Mouse (Mus musculus) limb, embryonic 14.5 days (tissue): ENCODE measurements around the gene Ift43. TPM values are rescaled to one million over a fixed set of nuclear protein-coding genes. Genes with fewer than 3 reads are reported as not detected.

Experiments used
- ATAC-seq: fragments of 200-750 bp; cut with Nextera tagmentation; 2 replicates; pipeline ENCODE4 v1.8.0; 2017; ENCODE audit warnings: low read depth, moderate number of reproducible peaks, moderate TSS enrichment; ENCODE audit not compliant: low FRiP score
- DNase-seq: peaks from one replicate; pipeline ENCODE4 v3.0.0-alpha.2; 2015; ENCODE audit warnings: low spot score
- H3K27ac ChIP-seq: fragments of 300-500 bp; sonication (generic); replicated peaks from 2 replicates; pipeline ENCODE4 v1.5.1; 2014; ENCODE audit warnings: low read depth, mild to moderate bottlenecking, low read length, moderate library complexity, mixed read lengths
- H3K27me3 ChIP-seq: fragments of 300-500 bp; sonication (generic); 2 replicates; pipeline ENCODE4 v1.6.1; 2014; ENCODE audit warnings: low read length, mixed read lengths; ENCODE audit not compliant: control insufficient read depth, insufficient read depth
- H3K36me3 ChIP-seq: fragments of 300-500 bp; sonication (generic); 2 replicates; pipeline ENCODE4 v1.6.1; 2014; ENCODE audit warnings: mild to moderate bottlenecking, low read length, moderate library complexity, mixed read lengths; ENCODE audit not compliant: control insufficient read depth, insufficient read depth
- H3K4me1 ChIP-seq: fragments of 300-500 bp; sonication (generic); 2 replicates; pipeline ENCODE4 v1.6.1; 2014; ENCODE audit warnings: antibody characterized with exemption, low read length, mixed read lengths; ENCODE audit not compliant: control insufficient read depth, insufficient read depth
- H3K4me2 ChIP-seq: fragments of 300-500 bp; sonication (generic); replicated peaks from 2 replicates; pipeline ENCODE4 v1.6.1; 2014; ENCODE audit warnings: low read depth, mild to moderate bottlenecking, low read length, moderate library complexity; ENCODE audit not compliant: severe bottlenecking
- H3K4me3 ChIP-seq: fragments of 300-500 bp; sonication (generic); replicated peaks from 2 replicates; pipeline ENCODE4 v1.5.1; 2014; ENCODE audit warnings: low read length
- H3K9ac ChIP-seq: fragments of 300-500 bp; sonication (generic); 2 replicates; pipeline ENCODE4 v1.6.1; 2014; ENCODE audit warnings: mild to moderate bottlenecking, low read depth, low read length, moderate library complexity; ENCODE audit not compliant: severe bottlenecking
- H3K9me3 ChIP-seq: fragments of 300-500 bp; sonication (generic); 2 replicates; pipeline ENCODE4 v1.6.1; 2016; ENCODE audit warnings: low read length; ENCODE audit not compliant: control insufficient read depth
- POLR2A ChIP-seq: fragments of 200-500 bp; IDR thresholded peaks from 2 replicates; pipeline ENCODE4 v1.8.0; 2012; ENCODE audit warnings: inconsistent platforms, mild to moderate bottlenecking, moderate library complexity, borderline replicate concordance; ENCODE audit not compliant: insufficient read depth, insufficient read length; ENCODE audit errors: extremely low read depth
- WGBS: fragments of 180-500 bp; shearing (Covaris S2); extraction: QIAGEN DNeasy Blood & Tissue Kit; methylation state at CpG from one replicate; pipeline ENCODE4 v1.1.7; 2014; 5-methylcytosine and 5-hydroxymethylcytosine counted together
- polyA plus RNA-seq, 2 experiments: library from polyadenylated mRNA; depleted of rRNA in 1 of 2; stranded (reverse) in 1 of 2; unstranded in 1 of 2; fragments of >200 nt; fragmentation: Nextera tagmentation in 1 of 2; extraction: Ambion mirVana in 1 of 2; gene quantifications; 2 replicates each; pipeline versions ENCODE4 v1.2.1 to v1.2.3; 2012 to 2014

Ift43 gene
- polyA plus RNA-seq, 2 experiments: 48.7 to 75.5 TPM

- Histone ChIP-seq H3K4me3 (no peak overlapping the region), H3K36me3 (peaks cover 22% of the 10 kb centered on the region), H3K27ac (no peak overlapping the region), H3K27me3 (no peaks in the 10 kb centered on the region), H3K9ac (no peak overlapping the region), H3K9me3 (no peaks in the 10 kb centered on the region), H3K4me1 (peaks cover 11% of the 10 kb centered on the region), H3K4me2 (no peak overlapping the region)
- ATAC-seq (no peak), DNase-seq (no peak)
- whole genome bisulfite sequencing: 59% methylated on average over 8 of the region's 8 CpGs
- no peak for TF ChIP-seq POLR2A
Observed at GRCm38 (mm10) chr12:86086550-86086949, 4.2 kb downstream of the Ift43 start.

- ATAC-seq (no peak), DNase-seq (peak; percentile 18)
- no peaks in the 10 kb centered on the region for H3K9me3 ChIP-seq
- no peak overlapping the region for H3K4me2 ChIP-seq
- H3K9ac ChIP-seq: no peak overlapping the region
- peaks cover 6% of the 10 kb centered on the region for H3K4me1 ChIP-seq
- 76% methylated on average over 7 of the region's 7 CpGs for WGBS
- peaks cover 22% of the 10 kb centered on the region for H3K36me3 ChIP-seq
- H3K27me3 ChIP-seq: no peaks in the 10 kb centered on the region
- TF ChIP-seq POLR2A: no peak
- no peak overlapping the region for H3K27ac ChIP-seq
- H3K4me3 ChIP-seq: no peak overlapping the region
Observed at GRCm38 (mm10) chr12:86088042-86088441, 5.7 kb downstream of the Ift43 start.

- no peak overlapping the region for H3K27ac ChIP-seq
- no peak overlapping the region for H3K4me2 ChIP-seq
- peaks cover 21% of the 10 kb centered on the region for H3K36me3 ChIP-seq
- 76% methylated on average over 4 of the region's 4 CpGs for WGBS
- no peaks in the 10 kb centered on the region for H3K9me3 ChIP-seq
- no peak for TF ChIP-seq POLR2A
- peaks cover 4% of the 10 kb centered on the region for H3K4me1 ChIP-seq
- no peak overlapping the region for H3K9ac ChIP-seq
- DNase-seq: no peak
- no peak for ATAC-seq
- H3K27me3 ChIP-seq: no peaks in the 10 kb centered on the region
- no peak overlapping the region for H3K4me3 ChIP-seq
Observed at GRCm38 (mm10) chr12:86090764-86091163, 8.4 kb downstream of the Ift43 start.

DNA sequence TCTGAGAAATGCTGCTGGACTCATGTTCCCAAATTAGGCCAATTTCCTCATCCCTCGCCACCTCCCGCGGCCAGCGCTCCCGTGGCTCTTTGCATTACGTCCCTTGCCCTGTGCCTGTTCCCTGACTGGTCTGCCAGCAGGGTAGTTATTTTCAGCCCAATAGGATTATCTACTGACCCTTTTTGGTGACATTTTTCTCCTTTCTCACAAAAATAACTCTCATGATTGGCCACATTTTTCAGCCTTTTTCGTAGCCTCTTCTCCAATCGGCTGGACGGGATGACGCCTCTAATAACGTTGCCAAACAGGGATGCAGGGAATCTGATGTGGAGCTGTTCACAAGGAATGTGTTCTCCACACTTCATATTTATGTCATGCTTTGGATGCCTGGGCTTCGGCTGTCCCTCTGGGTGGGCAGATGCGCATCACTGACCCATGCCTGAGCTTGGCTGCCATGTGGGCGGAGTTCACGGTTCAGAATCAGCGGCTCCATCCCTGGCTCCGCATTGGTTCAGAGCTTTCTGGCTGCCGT lies 9.3 kb downstream of the Ift43 start:
- no peaks in the 10 kb centered on the region for H3K9me3 ChIP-seq
- no peak for TF ChIP-seq POLR2A
- H3K9ac ChIP-seq: no peak overlapping the region
- no peak overlapping the region for H3K4me2 ChIP-seq
- DNase-seq: peak; percentile 22
- 43% methylated on average over 18 of the region's 18 CpGs for WGBS
- H3K4me3 ChIP-seq: no peak overlapping the region
- H3K27me3 ChIP-seq: no peaks in the 10 kb centered on the region
- peaks cover 15% of the 10 kb centered on the region for H3K36me3 ChIP-seq
- peaks cover 4% of the 10 kb centered on the region for H3K4me1 ChIP-seq
- H3K27ac ChIP-seq: no peak overlapping the region
- ATAC-seq: peak; percentile 66

DNA sequence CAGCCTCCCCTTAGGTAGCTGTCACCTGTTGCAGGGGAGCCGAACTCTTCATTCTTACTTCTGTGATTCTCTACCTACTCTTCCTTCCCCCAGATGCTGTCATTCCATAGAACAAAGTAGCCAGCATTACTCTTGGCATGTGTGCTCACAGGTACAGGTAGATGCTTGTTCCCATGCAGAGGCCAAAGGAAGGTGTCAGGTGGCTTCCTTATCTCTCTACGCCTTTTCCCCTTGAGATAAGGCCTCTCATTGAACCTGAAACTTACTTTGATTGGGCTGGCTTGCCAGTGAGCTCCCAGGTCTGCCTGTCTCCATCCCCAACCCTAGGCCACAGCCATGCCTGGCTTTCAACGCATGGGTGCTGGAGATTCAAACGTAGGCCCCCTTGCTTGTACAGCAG lies 11.7 kb downstream of the Ift43 start:
- Histone ChIP-seq H3K27ac (no peak overlapping the region), H3K9ac (no peak overlapping the region), H3K4me2 (no peak overlapping the region), H3K27me3 (no peaks in the 10 kb centered on the region), H3K4me3 (no peak overlapping the region), H3K36me3 (peaks cover 8% of the 10 kb centered on the region), H3K4me1 (peaks cover 4% of the 10 kb centered on the region), H3K9me3 (no peaks in the 10 kb centered on the region)
- ATAC-seq: no peak
- DNase-seq: no peak
- 96% methylated on average over 4 of the region's 4 CpGs for WGBS
- no peak for TF ChIP-seq POLR2A

DNA sequence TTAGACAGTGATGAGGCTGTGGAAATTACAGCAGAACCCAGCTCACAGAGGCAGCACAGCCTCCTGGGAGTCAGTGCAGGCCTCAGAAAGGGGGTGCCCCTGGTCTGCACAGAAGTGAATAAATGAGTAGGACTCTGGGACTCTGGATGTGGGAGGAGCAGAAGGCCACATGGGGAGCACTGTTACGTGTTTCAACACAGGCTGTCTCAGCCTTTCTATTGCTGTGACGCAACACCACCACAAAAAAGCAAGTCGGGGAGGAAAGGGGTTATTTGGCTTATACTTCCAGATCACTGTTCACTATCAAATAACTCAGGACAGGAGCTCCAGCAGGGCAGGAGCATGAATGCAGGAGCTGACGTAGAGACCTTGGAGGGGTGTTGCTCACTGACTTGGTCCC lies 13.5 kb downstream of the Ift43 start:
- H3K4me1 ChIP-seq: peaks cover 9% of the 10 kb centered on the region
- no peak for TF ChIP-seq POLR2A
- no peak for ATAC-seq
- H3K9ac ChIP-seq: no peak overlapping the region
- no peaks in the 10 kb centered on the region for H3K9me3 ChIP-seq
- 84% methylated on average over 4 of the region's 4 CpGs for WGBS
- no peak overlapping the region for H3K4me3 ChIP-seq
- DNase-seq: no peak
- peaks cover 4% of the 10 kb centered on the region; the same call in 1 of the 2 replicates for H3K36me3 ChIP-seq
- no peak overlapping the region for H3K27ac ChIP-seq
- no peak overlapping the region for H3K4me2 ChIP-seq
- H3K27me3 ChIP-seq: no peaks in the 10 kb centered on the region
